Mouse (Mus musculus): ENCODE data around the gene Tgfbr2.

DNA sequence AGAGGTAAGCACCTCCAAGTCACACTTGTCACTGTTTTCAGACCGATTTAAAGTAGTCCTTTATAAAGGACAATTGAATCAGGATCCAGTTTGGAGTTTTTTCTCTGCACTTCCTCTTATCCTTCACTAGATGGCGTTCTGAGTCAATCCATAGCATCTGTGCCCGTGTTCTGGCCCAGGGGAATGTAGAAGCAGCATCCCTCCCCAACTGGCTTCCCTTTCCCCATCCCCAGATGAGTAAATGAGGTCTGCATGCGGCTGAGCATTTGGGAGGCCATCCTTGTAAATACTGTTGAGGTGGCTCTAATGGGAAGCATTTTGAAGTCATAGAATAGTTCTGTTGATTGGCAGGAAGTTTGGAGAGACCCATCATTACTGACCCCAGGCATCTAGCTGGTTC lies 114.5 kb downstream of the Tgfbr2 start:
- TF ChIP-seq POLR2A (IDR thresholded peaks at IDR 0.05; ENCODE audit: low read depth, low read length) (no peak), CTCF (conservative IDR thresholded peaks at IDR 0.05; ENCODE audit: insufficient read depth, insufficient read length, low read depth, low read length) (peak; percentile 72)

All from kidney, adult 2 months (tissue).